Comparison of ENCODE assay signal across 16 mouse cellular contexts in the genomic region with DNA sequence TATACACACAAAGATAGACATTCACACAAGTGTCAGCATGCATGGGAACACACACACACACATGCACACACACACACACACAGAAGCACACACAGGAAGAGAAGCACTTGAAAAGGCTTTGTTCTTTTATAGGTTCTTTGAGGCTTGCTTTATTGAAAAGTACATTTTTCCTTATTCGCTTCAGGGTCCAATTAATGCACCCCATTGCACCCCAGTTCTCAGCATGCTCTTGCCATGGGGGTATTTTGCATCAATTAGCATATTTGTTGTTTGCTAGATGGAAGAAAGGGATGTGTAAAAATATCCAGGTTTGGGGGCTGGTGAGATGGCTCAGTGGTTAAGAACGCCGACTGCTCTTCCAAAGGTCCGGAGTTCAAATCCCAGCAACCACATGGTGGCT.
DNase-seq lines count a peak whose midpoint lies in the region; ATAC-seq lines count a peak whose summit lies in the region.
"Had no signal": no experiment of that assay in that cellular context is flagged by ENCODE, and none has a peak within 500 bp of the region (broad histone marks: within the 10 kb centered on the region; RNA-seq: fewer than 3 reads in every experiment).

No protein-coding gene starts in this region.

- H3K36me3 ChIP-seq in midbrain, embryonic 16.5 days (ENCODE audit: control insufficient read depth, insufficient read depth, low read length), result no peaks in the 10 kb centered on the region
- H3K36me3 ChIP-seq in midbrain, embryonic 10.5 days, result no peaks in the 10 kb centered on the region
- no peaks in the 10 kb centered on the region for H3K36me3 ChIP-seq in forebrain, embryonic 15.5 days
- H3K36me3 ChIP-seq: embryonic facial prominence, embryonic 10.5 days; heart, embryonic 13.5 days; hindbrain, embryonic 15.5 days had no signal

- peaks cover 14% of the 10 kb centered on the region for H3K4me1 ChIP-seq in midbrain, embryonic 16.5 days (ENCODE audit: control insufficient read depth, insufficient read depth, low read length)
- H3K4me1 ChIP-seq in midbrain, embryonic 10.5 days, result peaks cover 7% of the 10 kb centered on the region
- H3K4me1 ChIP-seq in forebrain, embryonic 15.5 days, result peaks cover 26% of the 10 kb centered on the region
- H3K4me1 ChIP-seq: heart, embryonic 13.5 days had no signal

- no peak for ATAC-seq in midbrain, embryonic 16.5 days
- no peak for ATAC-seq in forebrain, embryonic 15.5 days (replicated peaks)
- ATAC-seq: activated CD4-positive, CD25-positive, alpha-beta regulatory T cell, adult 4 months; inflammation-experienced regulatory T-cells, adult 6 months; Patski had no signal

- no peak overlapping the region for H3K4me2 ChIP-seq in midbrain, embryonic 16.5 days (ENCODE audit: low read length)
- H3K4me2 ChIP-seq in forebrain, embryonic 15.5 days (replicated peaks), result no peak overlapping the region
- H3K4me2 ChIP-seq: heart, embryonic 13.5 days; hindbrain, embryonic 15.5 days had no signal

- H3K27ac ChIP-seq in midbrain, embryonic 16.5 days (ENCODE audit: low read length), result peak overlapping the region; percentile 49; the same call in 1 of the 2 replicates
- H3K27ac ChIP-seq in midbrain, embryonic 10.5 days (replicated peaks), result no peak overlapping the region
- peak overlapping the region; percentile 88; the same call in 1 of the 2 replicates for H3K27ac ChIP-seq in forebrain, embryonic 15.5 days (replicated peaks)
- H3K27ac ChIP-seq: embryonic facial prominence, embryonic 10.5 days; heart, embryonic 13.5 days; hindbrain, embryonic 15.5 days had no signal

- DNase-seq in heart, adult 11 months, result peak; percentile 31
- DNase-seq in heart, adult 18-20 months, result no peak
- DNase-seq in midbrain, embryonic 10.5 days (ENCODE audit: low spot score), result no peak
- DNase-seq in urinary bladder, postnatal 25 days (ENCODE audit: low spot score), result no peak
- DNase-seq: adrenal gland, postnatal 25 days; gastrocnemius, postnatal 14 days; heart, postnatal 36 days had no signal

- H3K9me3 ChIP-seq in midbrain, embryonic 16.5 days (replicated peaks; ENCODE audit: control insufficient read depth, low read length, poor library complexity, severe bottlenecking), result no peaks in the 10 kb centered on the region
- no peaks in the 10 kb centered on the region for H3K9me3 ChIP-seq in midbrain, embryonic 10.5 days (replicated peaks)
- no peaks in the 10 kb centered on the region for H3K9me3 ChIP-seq in forebrain, embryonic 15.5 days
- H3K9me3 ChIP-seq: embryonic facial prominence, embryonic 10.5 days; heart, embryonic 13.5 days; hindbrain, embryonic 15.5 days had no signal

- 85% methylated on average over 4 of the region's 4 CpGs for WGBS in midbrain, embryonic 16.5 days
- 97% methylated on average over 4 of the region's 4 CpGs for WGBS in midbrain, embryonic 10.5 days
- 54% methylated on average over 4 of the region's 4 CpGs for WGBS in forebrain, embryonic 15.5 days

- no peak overlapping the region for H3K4me3 ChIP-seq in midbrain, embryonic 16.5 days (ENCODE audit: low read depth, low read length)
- no peak overlapping the region for H3K4me3 ChIP-seq in midbrain, embryonic 10.5 days
- no peak overlapping the region for H3K4me3 ChIP-seq in forebrain, embryonic 15.5 days
- H3K4me3 ChIP-seq: embryonic facial prominence, embryonic 10.5 days; heart, embryonic 13.5 days; hindbrain, embryonic 15.5 days had no signal

- no peak overlapping the region for H3K9ac ChIP-seq in midbrain, embryonic 16.5 days (ENCODE audit: low read depth, low read length)
- H3K9ac ChIP-seq in forebrain, embryonic 15.5 days (replicated peaks), result no peak overlapping the region
- H3K9ac ChIP-seq: heart, embryonic 13.5 days; hindbrain, embryonic 15.5 days had no signal

- H3K27me3 ChIP-seq in midbrain, embryonic 16.5 days (ENCODE audit: control insufficient read depth, insufficient read depth, low read depth, low read length), result no peaks in the 10 kb centered on the region
- no peaks in the 10 kb centered on the region for H3K27me3 ChIP-seq in midbrain, embryonic 10.5 days (ENCODE audit: low read depth, poor library complexity, severe bottlenecking)
- no peaks in the 10 kb centered on the region for H3K27me3 ChIP-seq in forebrain, embryonic 15.5 days
- H3K27me3 ChIP-seq: CH12.LX; heart, embryonic 13.5 days; hindbrain, embryonic 15.5 days; Patski had no signal
